Mouse (Mus musculus): ENCODE results near the gene Pak6. TPM values are rescaled to one million over a fixed set of nuclear protein-coding genes. Genes with fewer than 3 reads are reported as not detected.

The Pak6 gene
- polyA plus RNA-seq, 1 experiment from 2014 or later = 14.0 TPM

DNA sequence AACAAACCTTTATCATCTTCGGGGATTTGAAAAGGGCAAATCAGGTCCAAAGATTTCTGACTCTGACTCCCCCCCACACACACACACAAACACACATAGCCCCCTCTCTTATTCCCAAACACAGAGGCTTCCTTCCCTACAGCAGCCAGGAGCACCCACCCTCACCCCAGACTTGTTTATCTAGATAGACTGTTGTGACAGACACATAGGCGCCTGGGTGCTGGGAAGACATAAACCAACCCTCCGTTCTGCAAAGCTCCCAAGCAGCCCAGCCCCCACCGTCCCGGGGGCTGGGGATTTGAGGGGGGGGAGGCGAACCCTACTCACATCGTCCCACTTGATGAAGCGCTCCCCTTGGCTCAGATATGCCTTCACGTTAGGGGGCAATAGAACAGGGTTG, 64.8 kb downstream of the Pak6 start:
- no peaks in the 10 kb centered on the region for H3K9me3 ChIP-seq (replicated peaks; ENCODE audit: control insufficient read depth, low read length)
- DNase-seq (ENCODE audit: low spot score) = no peak
- no peaks in the 10 kb centered on the region for H3K36me3 ChIP-seq (ENCODE audit: control insufficient read depth, insufficient read depth, low read length)
- no peak overlapping the region for H3K4me3 ChIP-seq (ENCODE audit: low read depth, low read length)
- no peaks in the 10 kb centered on the region; the same call in 1 of the 2 replicates for H3K4me1 ChIP-seq (ENCODE audit: control insufficient read depth, insufficient read depth, low read length)
- no peak for ATAC-seq
- no peak overlapping the region for H3K9ac ChIP-seq (ENCODE audit: low read length)
- no peak overlapping the region for H3K4me2 ChIP-seq (ENCODE audit: low read length)
- H3K27me3 ChIP-seq (replicated peaks; ENCODE audit: control insufficient read depth, insufficient read depth, low read length) = peaks cover 3% of the 10 kb centered on the region; the same call in 1 of the 2 replicates
- no peak overlapping the region for H3K27ac ChIP-seq (ENCODE audit: low read depth, low read length)
- 28% methylated on average over 9 of the region's 9 CpGs for WGBS

- 27% methylated on average over 7 of the region's 7 CpGs for WGBS
- H3K9me3 ChIP-seq (replicated peaks; ENCODE audit: control insufficient read depth, low read length) = no peaks in the 10 kb centered on the region
- no peak within 1 kb of the TSS for H3K27ac ChIP-seq (ENCODE audit: low read depth, low read length)
- H3K27me3 ChIP-seq (replicated peaks; ENCODE audit: control insufficient read depth, insufficient read depth, low read length) = peaks cover 3% of the 10 kb centered on the region; the same call in 1 of the 2 replicates
- ATAC-seq (no peak), DNase-seq (ENCODE audit: low spot score) (no peak)
- no peaks in the 10 kb centered on the region for H3K36me3 ChIP-seq (ENCODE audit: control insufficient read depth, insufficient read depth, low read length)
- no peak within 1 kb of the TSS for H3K4me2 ChIP-seq (ENCODE audit: low read length)
- no peaks in the 10 kb centered on the region; the same call in 1 of the 2 replicates for H3K4me1 ChIP-seq (ENCODE audit: control insufficient read depth, insufficient read depth, low read length)
- no peak within 1 kb of the TSS for H3K9ac ChIP-seq (ENCODE audit: low read length)
- no peak within 1 kb of the TSS for H3K4me3 ChIP-seq (ENCODE audit: low read depth, low read length)
Observed at GRCm38 (mm10) chr2:118728337-118728736, 65.2 kb downstream of the Pak6 start, which contains the start of gene Plcb2. TSS of gene Plcb2 (minus strand) at chr2:118728438.

GRCm38 (mm10) chr2:118729194-118729593, 66.1 kb downstream of the Pak6 start:
- Histone ChIP-seq H3K27ac (ENCODE audit: low read depth, low read length) (no peak overlapping the region), H3K4me1 (ENCODE audit: control insufficient read depth, insufficient read depth, low read length) (no peaks in the 10 kb centered on the region; the same call in 1 of the 2 replicates), H3K9me3 (replicated peaks; ENCODE audit: control insufficient read depth, low read length) (no peaks in the 10 kb centered on the region), H3K4me3 (ENCODE audit: low read depth, low read length) (no peak overlapping the region), H3K36me3 (ENCODE audit: control insufficient read depth, insufficient read depth, low read length) (no peaks in the 10 kb centered on the region), H3K27me3 (replicated peaks; ENCODE audit: control insufficient read depth, insufficient read depth, low read length) (peaks cover 3% of the 10 kb centered on the region; the same call in 1 of the 2 replicates), H3K4me2 (ENCODE audit: low read length) (no peak overlapping the region), H3K9ac (ENCODE audit: low read length) (no peak overlapping the region)
- no peak for DNase-seq (ENCODE audit: low spot score)
- 58% methylated on average over 4 of the region's 4 CpGs for WGBS
- ATAC-seq = no peak

GRCm38 (mm10) chr2:118729816-118730621, 66.9 kb downstream of the Pak6 start:
- Histone ChIP-seq H3K27me3 (replicated peaks; ENCODE audit: control insufficient read depth, insufficient read depth, low read length) (peaks cover 3% of the 10 kb centered on the region; the same call in 1 of the 2 replicates), H3K36me3 (ENCODE audit: control insufficient read depth, insufficient read depth, low read length) (no peaks in the 10 kb centered on the region), H3K4me1 (ENCODE audit: control insufficient read depth, insufficient read depth, low read length) (no peaks in the 10 kb centered on the region; the same call in 1 of the 2 replicates), H3K4me2 (ENCODE audit: low read length) (no peak overlapping the region), H3K9ac (ENCODE audit: low read length) (no peak overlapping the region), H3K27ac (ENCODE audit: low read depth, low read length) (no peak overlapping the region), H3K9me3 (replicated peaks; ENCODE audit: control insufficient read depth, low read length) (no peaks in the 10 kb centered on the region), H3K4me3 (ENCODE audit: low read depth, low read length) (no peak overlapping the region)
- DNase-seq (ENCODE audit: low spot score) = no peak
- ATAC-seq = no peak
- 22% methylated on average over 8 of the region's 8 CpGs for WGBS

DNA sequence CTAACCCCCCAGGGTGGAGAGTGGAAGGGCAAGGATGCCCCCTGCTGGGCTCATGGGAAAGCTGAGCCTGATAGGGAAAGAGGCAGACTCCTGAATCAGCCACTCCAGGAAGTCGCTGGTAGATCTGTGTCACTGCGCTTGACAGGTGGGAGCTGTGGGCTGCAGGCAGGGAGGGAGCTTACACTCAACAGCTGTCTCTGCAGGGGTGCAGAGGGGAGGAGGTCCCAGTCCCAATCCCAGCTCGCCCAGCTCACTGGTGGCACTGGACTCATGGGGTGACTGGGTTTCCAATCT, 67.5 kb downstream of the Pak6 start:
- no peak overlapping the region for H3K4me2 ChIP-seq (ENCODE audit: low read length)
- peaks cover 3% of the 10 kb centered on the region; the same call in 1 of the 2 replicates for H3K27me3 ChIP-seq (replicated peaks; ENCODE audit: control insufficient read depth, insufficient read depth, low read length)
- ATAC-seq = peak; percentile 44
- no peak overlapping the region for H3K9ac ChIP-seq (ENCODE audit: low read length)
- no peaks in the 10 kb centered on the region for H3K36me3 ChIP-seq (ENCODE audit: control insufficient read depth, insufficient read depth, low read length)
- H3K27ac ChIP-seq (ENCODE audit: low read depth, low read length) = no peak overlapping the region
- H3K9me3 ChIP-seq (replicated peaks; ENCODE audit: control insufficient read depth, low read length) = no peaks in the 10 kb centered on the region
- WGBS = 3% methylated on average over 3 of the region's 3 CpGs
- H3K4me3 ChIP-seq (ENCODE audit: low read depth, low read length) = no peak overlapping the region
- no peaks in the 10 kb centered on the region; the same call in 1 of the 2 replicates for H3K4me1 ChIP-seq (ENCODE audit: control insufficient read depth, insufficient read depth, low read length)
- peak; percentile 66 for DNase-seq (ENCODE audit: low spot score)

- Histone ChIP-seq H3K4me3 (ENCODE audit: low read depth, low read length) (no peak overlapping the region), H3K27ac (ENCODE audit: low read depth, low read length) (no peak overlapping the region), H3K36me3 (ENCODE audit: control insufficient read depth, insufficient read depth, low read length) (no peaks in the 10 kb centered on the region), H3K9ac (ENCODE audit: low read length) (no peak overlapping the region), H3K4me2 (ENCODE audit: low read length) (no peak overlapping the region), H3K9me3 (replicated peaks; ENCODE audit: control insufficient read depth, low read length) (no peaks in the 10 kb centered on the region), H3K27me3 (replicated peaks; ENCODE audit: control insufficient read depth, insufficient read depth, low read length) (peaks cover 3% of the 10 kb centered on the region; the same call in 1 of the 2 replicates), H3K4me1 (ENCODE audit: control insufficient read depth, insufficient read depth, low read length) (no peaks in the 10 kb centered on the region; the same call in 1 of the 2 replicates)
- DNase-seq (ENCODE audit: low spot score) = no peak
- ATAC-seq = no peak
- WGBS = 90% methylated on average over 5 of the region's 5 CpGs
Observed at GRCm38 (mm10) chr2:118731981-118732380, 68.9 kb downstream of the Pak6 start.

DNA sequence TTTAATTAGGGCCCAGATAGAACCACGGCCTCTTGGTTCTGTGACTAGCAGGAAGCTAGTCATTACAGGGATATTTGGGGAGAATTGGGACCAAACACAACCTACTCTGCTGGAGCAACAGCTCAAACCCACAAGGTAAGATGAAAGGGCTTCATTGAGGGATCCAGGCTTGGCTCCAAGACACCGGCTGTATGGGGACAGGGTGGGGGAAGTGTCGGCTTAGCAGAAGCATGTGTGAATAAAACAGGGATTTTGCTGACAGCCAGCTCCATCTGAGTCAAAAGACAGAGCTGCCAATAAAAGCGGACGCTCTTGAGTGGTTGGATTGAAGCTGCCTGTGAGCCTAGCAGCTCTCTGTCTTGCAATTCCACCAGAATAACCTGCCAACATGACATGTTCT, 70.2 kb downstream of the Pak6 start:
- 0 out of 2 replicates have a peak overlapping the region, but pooled peaks have one; percentile 23 for H3K27ac ChIP-seq (ENCODE audit: low read depth, low read length)
- peak; percentile 86 for DNase-seq (ENCODE audit: low spot score)
- WGBS = 27% methylated on average over 5 of the region's 5 CpGs
- H3K4me3 ChIP-seq (ENCODE audit: low read depth, low read length) = no peak overlapping the region
- H3K4me1 ChIP-seq (ENCODE audit: control insufficient read depth, insufficient read depth, low read length) = no peaks in the 10 kb centered on the region; the same call in 1 of the 2 replicates
- H3K36me3 ChIP-seq (ENCODE audit: control insufficient read depth, insufficient read depth, low read length) = no peaks in the 10 kb centered on the region
- H3K27me3 ChIP-seq (replicated peaks; ENCODE audit: control insufficient read depth, insufficient read depth, low read length) = no peaks in the 10 kb centered on the region
- no peaks in the 10 kb centered on the region for H3K9me3 ChIP-seq (replicated peaks; ENCODE audit: control insufficient read depth, low read length)
- peak; percentile 82; the same call in 1 of the 2 replicates for ATAC-seq
- H3K9ac ChIP-seq (ENCODE audit: low read length) = no peak overlapping the region
- no peak overlapping the region for H3K4me2 ChIP-seq (ENCODE audit: low read length)

DNA sequence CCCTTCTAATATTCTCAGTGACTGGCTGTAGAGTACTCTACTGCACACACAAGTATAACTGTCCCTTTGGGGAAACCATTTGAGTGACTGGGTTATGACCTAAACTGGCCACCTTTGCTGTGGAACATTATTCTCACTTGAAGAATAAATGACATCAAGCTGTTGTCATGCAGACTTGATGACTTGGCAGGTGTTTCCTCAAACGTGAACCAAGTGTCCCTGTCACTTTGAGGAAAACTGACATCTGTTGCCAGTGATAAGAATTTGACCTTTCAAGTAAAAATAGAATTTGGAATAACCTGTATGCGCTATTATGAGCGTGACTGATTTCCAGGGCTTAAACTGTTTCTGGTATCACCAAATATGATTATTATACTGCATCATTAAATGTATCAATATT, 77.2 kb downstream of the Pak6 start:
- Histone ChIP-seq H3K9me3 (replicated peaks; ENCODE audit: control insufficient read depth, low read length) (no peaks in the 10 kb centered on the region), H3K36me3 (ENCODE audit: control insufficient read depth, insufficient read depth, low read length) (no peaks in the 10 kb centered on the region), H3K27me3 (replicated peaks; ENCODE audit: control insufficient read depth, insufficient read depth, low read length) (peaks cover 6% of the 10 kb centered on the region; the same call in 1 of the 2 replicates), H3K4me1 (ENCODE audit: control insufficient read depth, insufficient read depth, low read length) (peaks cover 6% of the 10 kb centered on the region; the same call in 1 of the 2 replicates), H3K4me3 (ENCODE audit: low read depth, low read length) (no peak overlapping the region), H3K9ac (ENCODE audit: low read length) (no peak overlapping the region), H3K27ac (ENCODE audit: low read depth, low read length) (no peak overlapping the region), H3K4me2 (ENCODE audit: low read length) (no peak overlapping the region)
- no peak for ATAC-seq
- DNase-seq (ENCODE audit: low spot score) = no peak
- WGBS = 75% methylated on average over 3 of the region's 3 CpGs

DNA sequence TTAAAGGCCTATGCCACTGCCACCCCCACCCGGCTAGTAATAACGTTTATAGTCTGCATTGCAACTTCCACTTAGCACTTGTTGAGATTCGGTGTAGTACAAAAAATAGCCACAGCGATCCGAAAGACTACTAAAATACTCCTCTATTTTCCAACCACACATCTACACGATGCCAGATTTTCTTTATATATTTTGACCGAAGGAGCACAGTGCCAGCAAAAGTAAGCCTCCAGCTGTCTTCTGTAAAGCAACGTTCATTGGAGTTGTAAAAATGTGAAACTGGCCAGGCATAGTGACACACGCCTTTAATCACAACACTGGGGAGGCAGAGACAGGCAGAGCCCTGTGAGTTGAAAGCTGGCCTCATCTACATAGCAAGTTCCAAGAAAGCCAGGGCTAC, 78.1 kb downstream of the Pak6 start:
- Histone ChIP-seq H3K9ac (ENCODE audit: low read length) (no peak overlapping the region), H3K36me3 (ENCODE audit: control insufficient read depth, insufficient read depth, low read length) (no peaks in the 10 kb centered on the region), H3K27ac (ENCODE audit: low read depth, low read length) (no peak overlapping the region), H3K27me3 (replicated peaks; ENCODE audit: control insufficient read depth, insufficient read depth, low read length) (peaks cover 6% of the 10 kb centered on the region; the same call in 1 of the 2 replicates), H3K4me3 (ENCODE audit: low read depth, low read length) (no peak overlapping the region), H3K4me2 (ENCODE audit: low read length) (no peak overlapping the region), H3K9me3 (replicated peaks; ENCODE audit: control insufficient read depth, low read length) (no peaks in the 10 kb centered on the region), H3K4me1 (ENCODE audit: control insufficient read depth, insufficient read depth, low read length) (peaks cover 6% of the 10 kb centered on the region; the same call in 1 of the 2 replicates)
- ATAC-seq (no peak), DNase-seq (ENCODE audit: low spot score) (no peak)
- WGBS = 78% methylated on average over 9 of the region's 9 CpGs

All from forebrain, embryonic 14.5 days (tissue).